Mouse (Mus musculus) ZHBTc4 (cell line): Measurements from ENCODE around the gene Tmigd1.
"Not testable (repeated sequence)": the region's sequence is repeated elsewhere in the genome, so short reads cannot be mapped to it uniquely, and the experiment has no call there.

Experiments used
- DNase-seq: peaks from one replicate; pipeline ENCODE4 v3.0.0-alpha.2; 2011; ENCODE audit warnings: low read depth, low spot score

Tmigd1 gene

GRCm38 (mm10) chr11:76898751-76899150 lies 3.2 kb upstream of the Tmigd1 start:
- DNase-seq = no peak

- DNase-seq = peak; percentile 55
These were observed 1.9 kb upstream of the Tmigd1 start for GRCm38 (mm10) chr11:76899758-76900738.

- no peak for DNase-seq
These were observed 2.4 kb downstream of the Tmigd1 start for GRCm38 (mm10) chr11:76904340-76904739.

- no peak for DNase-seq
These were observed 6.7 kb downstream of the Tmigd1 start for GRCm38 (mm10) chr11:76908651-76909050.

GRCm38 (mm10) chr11:76911325-76912054 lies 9.5 kb downstream of the Tmigd1 start:
- DNase-seq = no peak

- DNase-seq = no peak
These were observed 10.1 kb downstream of the Tmigd1 start for GRCm38 (mm10) chr11:76912055-76912395.

GRCm38 (mm10) chr11:76914366-76914765 lies 12.4 kb downstream of the Tmigd1 start:
- no peak for DNase-seq

- peak; percentile 35 for DNase-seq
These were observed 14.7 kb downstream of the Tmigd1 start for GRCm38 (mm10) chr11:76916539-76917229.

GRCm38 (mm10) chr11:76917230-76917548 lies 15.2 kb downstream of the Tmigd1 start:
- no peak for DNase-seq

GRCm38 (mm10) chr11:76920607-76921006 lies 18.6 kb downstream of the Tmigd1 start:
- no peak for DNase-seq

GRCm38 (mm10) chr11:76924759-76925236 lies 22.8 kb downstream of the Tmigd1 start, which contains the start of gene Blmh:
Blmh (plus strand) TSS chr11:76924809.
- DNase-seq = no peak

- DNase-seq = not testable (repeated sequence)
These were observed 26.6 kb downstream of the Tmigd1 start for GRCm38 (mm10) chr11:76928586-76928985.

- DNase-seq = peak; percentile 66
These were observed 31.2 kb downstream of the Tmigd1 start for GRCm38 (mm10) chr11:76933209-76933608.

GRCm38 (mm10) chr11:76936578-76936977 lies 34.6 kb downstream of the Tmigd1 start:
- DNase-seq = no peak

GRCm38 (mm10) chr11:76944839-76945238 lies 42.9 kb downstream of the Tmigd1 start:
- DNase-seq = no peak

- DNase-seq = peak; percentile 94
These were observed 43.6 kb downstream of the Tmigd1 start for GRCm38 (mm10) chr11:76945386-76946202.

- DNase-seq = no peak
These were observed 44.2 kb downstream of the Tmigd1 start for GRCm38 (mm10) chr11:76946203-76946585.

- no peak for DNase-seq
These were observed 51.6 kb downstream of the Tmigd1 start for GRCm38 (mm10) chr11:76953536-76953935.

GRCm38 (mm10) chr11:76965703-76966102 lies 63.7 kb downstream of the Tmigd1 start:
- DNase-seq = no peak
